Mouse (Mus musculus): ENCODE results near the gene Anapc2. TPM values are rescaled to one million over a fixed set of nuclear protein-coding genes. Genes with fewer than 3 reads are reported as not detected.

The Anapc2 gene
- polyA plus RNA-seq, 1 experiment from 2014 or later: 99.7 TPM

- POLR2A ChIA-PET: interaction anchor here (0.7 kb wide), 1 partner anchor 116 kb away, joined by 3 read pairs; no protein-coding TSS in a partner anchor
- DNase-seq (ENCODE audit: low read depth, low spot score) (no peak), ATAC-seq (no peak)
- H3K27me3 ChIP-seq: peaks cover 56% of the 10 kb centered on the region
- CTCF ChIA-PET: no interaction called here
- in situ Hi-C loops (cut with MboI; ENCODE audit: low pct_unique_long_range_greater_than_20kb): no loop called here
- no peak for TF ChIP-seq CTCF (IDR thresholded peaks at IDR 0.05)
Observed at GRCm38 (mm10) chr2:25320084-25320483, 47.8 kb downstream of the Anapc2 start.

DNA sequence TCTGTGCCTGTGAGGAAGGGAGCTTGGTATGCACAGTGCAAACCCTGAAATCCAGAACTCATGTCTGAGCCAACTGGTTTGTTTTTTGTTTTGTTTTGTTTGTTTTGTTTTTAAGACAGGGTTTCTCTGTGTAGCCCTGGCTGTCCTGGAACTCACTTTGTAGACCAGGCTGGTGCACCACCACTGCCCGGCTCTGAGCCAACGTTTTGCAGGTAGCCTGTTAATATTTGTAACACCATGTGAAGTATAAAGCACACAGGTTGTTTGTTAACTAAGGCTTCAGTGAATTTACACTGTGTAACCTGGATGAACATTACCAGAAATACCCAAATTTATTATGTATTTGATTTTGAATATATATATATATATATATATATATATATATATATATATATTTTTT, 53.8 kb downstream of the Anapc2 start:
- peaks cover 28% of the 10 kb centered on the region for H3K27me3 ChIP-seq
- no peak for ATAC-seq
- no peak for DNase-seq (ENCODE audit: low read depth, low spot score)
- in situ Hi-C loops (cut with MboI; ENCODE audit: low pct_unique_long_range_greater_than_20kb): no loop called here
- no peak for TF ChIP-seq CTCF (IDR thresholded peaks at IDR 0.05)
- CTCF ChIA-PET: no interaction called here
- POLR2A ChIA-PET: no interaction called here

- peaks cover 19% of the 10 kb centered on the region for H3K27me3 ChIP-seq
- ATAC-seq (no peak), DNase-seq (ENCODE audit: low read depth, low spot score) (no peak)
- POLR2A ChIA-PET: interaction anchor here (1.1 kb wide), 1 partner anchor 48 kb away, joined by 3 read pairs; no protein-coding TSS in a partner anchor
- CTCF ChIA-PET: interaction anchor here (0.8 to 3.5 kb wide), 5 partner anchors 20 to 65 kb away, joined by 3 to 10 read pairs (median 4); no protein-coding TSS in a partner anchor
- TF ChIP-seq CTCF (IDR thresholded peaks at IDR 0.05): peak; percentile 71
- in situ Hi-C loops (cut with MboI; ENCODE audit: low pct_unique_long_range_greater_than_20kb): no loop called here
Observed at GRCm38 (mm10) chr2:25328440-25328839, 56.2 kb downstream of the Anapc2 start.

GRCm38 (mm10) chr2:25331470-25331869, 59.2 kb downstream of the Anapc2 start:
- H3K27me3 ChIP-seq: no peaks in the 10 kb centered on the region
- in situ Hi-C loops (cut with MboI; ENCODE audit: low pct_unique_long_range_greater_than_20kb): loop anchor here (5.0 kb wide), 1 partner anchor 54 kb away; no protein-coding TSS in a partner anchor
- POLR2A ChIA-PET: no interaction called here
- DNase-seq (ENCODE audit: low read depth, low spot score): no peak
- ATAC-seq: no peak
- no peak for TF ChIP-seq CTCF (IDR thresholded peaks at IDR 0.05)
- CTCF ChIA-PET: no interaction called here

- ChIA-PET CTCF (no interaction called here), POLR2A (interaction anchor here (1.2 kb wide), 1 partner anchor 17 kb away, joined by 4 read pairs; no protein-coding TSS in a partner anchor)
- no peaks in the 10 kb centered on the region for H3K27me3 ChIP-seq
- in situ Hi-C loops (cut with MboI; ENCODE audit: low pct_unique_long_range_greater_than_20kb): loop anchor here (5.0 kb wide), 1 partner anchor 55 kb away; no protein-coding TSS in a partner anchor
- ATAC-seq (peak; percentile 69), DNase-seq (ENCODE audit: low read depth, low spot score) (peak; percentile 94)
- TF ChIP-seq CTCF (IDR thresholded peaks at IDR 0.05): no peak
Observed at GRCm38 (mm10) chr2:25332286-25333160, 60.2 kb downstream of the Anapc2 start, which contains the start of gene Man1b1. Gene Man1b1 (plus strand): TSS chr2:25332338.

DNA sequence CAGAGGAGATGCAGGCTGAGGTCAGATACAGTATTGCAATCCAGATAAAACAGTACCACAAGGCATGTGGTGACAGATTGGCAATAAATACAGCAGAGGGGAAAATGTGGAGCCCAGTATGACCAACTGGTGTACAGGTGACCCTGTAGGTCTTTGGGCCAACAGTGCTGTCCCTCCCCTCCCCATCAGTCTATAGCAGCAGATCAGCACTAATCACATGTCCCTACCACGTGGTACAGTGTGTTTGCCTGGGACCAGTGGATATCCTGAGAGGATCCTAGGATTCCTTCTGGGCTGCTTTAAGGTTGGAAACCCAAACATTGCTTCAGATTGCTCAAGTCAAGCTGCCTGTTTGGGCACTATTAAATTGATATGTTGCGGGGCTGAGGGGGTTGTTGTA, 61.3 kb downstream of the Anapc2 start:
- TF ChIP-seq CTCF (IDR thresholded peaks at IDR 0.05): no peak

More for the DNA sequence above, 61.3 kb downstream of the Anapc2 start:
- ATAC-seq (no peak), DNase-seq (ENCODE audit: low read depth, low spot score) (no peak)
- H3K27me3 ChIP-seq: no peaks in the 10 kb centered on the region
- in situ Hi-C loops (cut with MboI; ENCODE audit: low pct_unique_long_range_greater_than_20kb): loop anchor here (5.0 kb wide), 1 partner anchor 56 kb away; no protein-coding TSS in a partner anchor
- ChIA-PET POLR2A (no interaction called here), CTCF (no interaction called here)

Other genes with a start within 250 kb of the Anapc2 start
- 120 TPM for gene Nsmf, start 218.1 kb upstream of the Anapc2 start, polyA plus RNA-seq (2021)
- not detected for gene Entpd8, start 192.2 kb upstream of the Anapc2 start, polyA plus RNA-seq (2021)
- not detected for gene Noxa1, start 177.3 kb upstream of the Anapc2 start, polyA plus RNA-seq (2021)
- gene Nrarp, start 91.7 kb upstream of the Anapc2 start, polyA plus RNA-seq (2021): 0.12 TPM
- gene Tor4a, start 75.6 kb upstream of the Anapc2 start, polyA plus RNA-seq (2021): 7.0 TPM
- gene Nelfb, start 61.0 kb upstream of the Anapc2 start, polyA plus RNA-seq (2021): 75.7 TPM
- 0.06 TPM for gene Stpg3, start 57.8 kb upstream of the Anapc2 start, polyA plus RNA-seq (2021)
- 0.32 TPM for gene Fam166a, start 53.7 kb upstream of the Anapc2 start, polyA plus RNA-seq (2021)
- 298 TPM for gene Tubb4b, start 47.8 kb upstream of the Anapc2 start, polyA plus RNA-seq (2021)
- not detected for gene Slc34a3, start 38.1 kb upstream of the Anapc2 start, polyA plus RNA-seq (2021)
- not detected for gene Rnf224, start 35.7 kb upstream of the Anapc2 start, polyA plus RNA-seq (2021)
- 0.09 TPM for gene Rnf208, start 30.2 kb upstream of the Anapc2 start, polyA plus RNA-seq (2021)
- not detected for gene Cysrt1, start 30.0 kb upstream of the Anapc2 start, polyA plus RNA-seq (2021)
- gene AL732309.1, start 25.6 kb upstream of the Anapc2 start, polyA plus RNA-seq (2021): 5.0 TPM
- 26.3 TPM for gene Tmem203, start 17.0 kb upstream of the Anapc2 start, polyA plus RNA-seq (2021)
- gene Tprn, start 9.9 kb upstream of the Anapc2 start, polyA plus RNA-seq (2021): 110 TPM
- 75.4 TPM for gene Ssna1, start within 50 bp of the Anapc2 start, polyA plus RNA-seq (2021)
- gene Tmem210, start 15.7 kb downstream of the Anapc2 start, polyA plus RNA-seq (2021): not detected
- not detected for gene Lrrc26, start 17.4 kb downstream of the Anapc2 start, polyA plus RNA-seq (2021)
- gene Grin1, start 46.7 kb downstream of the Anapc2 start, polyA plus RNA-seq (2021): 0.08 TPM
- 75.5 TPM for gene Man1b1, start 59.9 kb downstream of the Anapc2 start, polyA plus RNA-seq (2021)
- 58.3 TPM for gene Dpp7, start 83.9 kb downstream of the Anapc2 start, polyA plus RNA-seq (2021)
- gene Uap1l1, start 93.2 kb downstream of the Anapc2 start, polyA plus RNA-seq (2021): 108 TPM
- 11.4 TPM for gene Sapcd2, start 99.8 kb downstream of the Anapc2 start, polyA plus RNA-seq (2021)
- gene Entpd2, start 123.4 kb downstream of the Anapc2 start, polyA plus RNA-seq (2021): 0.10 TPM
- gene Npdc1, start 126.9 kb downstream of the Anapc2 start, polyA plus RNA-seq (2021): 249 TPM
- gene Fut7, start 150.8 kb downstream of the Anapc2 start, polyA plus RNA-seq (2021): 0.09 TPM
- gene Abca2, start 156.2 kb downstream of the Anapc2 start, polyA plus RNA-seq (2021): 98.6 TPM
- gene Clic3, start 184.4 kb downstream of the Anapc2 start, polyA plus RNA-seq (2021): 1.0 TPM
- gene Paxx, start 188.6 kb downstream of the Anapc2 start, polyA plus RNA-seq (2021): 23.3 TPM
- 33.6 TPM for gene Ptgds, start 197.6 kb downstream of the Anapc2 start, polyA plus RNA-seq (2021)
- not detected for gene Lcn12, start 221.4 kb downstream of the Anapc2 start, polyA plus RNA-seq (2021)
- 85.5 TPM for gene Fbxw5, start 228.3 kb downstream of the Anapc2 start, polyA plus RNA-seq (2021)
- 5.2 TPM for gene C8g, start 229.2 kb downstream of the Anapc2 start, polyA plus RNA-seq (2021)

Data from Patski (cell line).